Mouse (Mus musculus) olfactory bulb, adult 2 months (tissue): ENCODE measurements around the gene Mrpl49. TPM values are rescaled to one million over a fixed set of nuclear protein-coding genes. Genes with fewer than 3 reads are reported as not detected.

Experiments
- H3K27ac ChIP-seq: fragments of 200-500 bp; 2 replicates; pipeline ENCODE4 v1.5.1; 2012; ENCODE audit warnings: low read depth, low read length; ENCODE audit not compliant: insufficient read depth
- H3K4me1 ChIP-seq: fragments of 200-500 bp; 2 replicates; pipeline ENCODE4 v1.6.1; 2012; ENCODE audit warnings: low read length; ENCODE audit not compliant: control insufficient read depth, insufficient read depth
- H3K4me3 ChIP-seq: fragments of 200-500 bp; 2 replicates; pipeline ENCODE4 v1.5.1; 2012; ENCODE audit warnings: mild to moderate bottlenecking, low read depth, low read length, moderate library complexity; ENCODE audit not compliant: insufficient read depth
- CTCF ChIP-seq: fragments of 200-500 bp; IDR thresholded peaks from 2 replicates; pipeline ENCODE4 v1.5.1; 2012; ENCODE audit warnings: low read depth, mild to moderate bottlenecking, low read length, moderate library complexity; ENCODE audit not compliant: insufficient read depth
- POLR2A ChIP-seq: fragments of 200-500 bp; IDR thresholded peaks from 2 replicates; pipeline ENCODE4 v1.6.1; 2012; ENCODE audit warnings: mild to moderate bottlenecking, low read depth, low read length, moderate library complexity; ENCODE audit not compliant: insufficient read depth
- WGBS: fragments of 180-500 bp; shearing (Covaris S2); methylation state at CpG from one replicate; pipeline ENCODE4 v1.1.7; 2018; 5-methylcytosine and 5-hydroxymethylcytosine counted together
- polyA plus RNA-seq: library from polyadenylated mRNA; stranded (reverse); fragments of >200 nt; gene quantifications from 2 replicates; pipeline ENCODE4 v1.2.4, GENCODE M21; 2012; ENCODE audit warnings: low replicate concordance; ENCODE audit not compliant: missing spikeins, insufficient read depth, insufficient read length

Gene Mrpl49
- polyA plus RNA-seq, result not detected in 2 replicates

DNA sequence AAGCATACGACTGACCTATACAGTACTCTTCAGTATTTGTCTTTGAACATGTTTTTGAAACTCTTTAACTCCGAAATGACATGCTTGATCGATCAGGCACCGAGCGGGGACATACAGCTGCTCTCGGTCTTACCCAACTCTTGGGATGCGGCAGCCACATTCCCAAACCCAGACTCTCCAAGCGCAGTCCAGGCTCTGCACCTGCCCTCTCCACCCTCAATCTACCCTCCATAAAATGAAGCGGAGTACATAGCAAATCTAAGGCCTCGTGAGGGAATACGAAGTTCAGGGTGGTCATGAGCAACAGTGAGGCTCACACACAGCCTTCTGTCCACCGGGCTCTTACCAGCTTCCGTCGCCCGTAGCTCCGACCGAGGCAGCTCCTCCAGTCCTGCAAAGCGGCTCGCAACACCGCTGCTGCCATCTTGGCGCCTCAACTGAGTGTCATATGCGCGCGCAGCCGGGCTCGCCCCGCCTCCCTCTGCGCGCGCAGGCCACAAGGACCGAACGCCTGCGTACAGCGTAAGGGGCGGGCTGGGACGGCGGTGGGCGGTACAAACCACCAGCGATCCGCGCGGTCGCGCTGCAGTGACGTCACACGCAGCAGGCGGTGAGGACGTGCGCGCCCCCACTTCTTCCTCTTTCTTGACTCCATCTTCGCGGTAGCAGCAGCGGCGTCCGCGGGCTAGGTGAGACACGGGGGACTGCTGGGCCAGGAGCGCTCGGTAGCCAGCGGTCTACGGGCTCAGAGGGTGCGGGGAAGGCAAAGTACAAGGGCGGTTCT is at the start of gene Mrpl49, which contains the start of gene Fau:
Mrpl49 (minus strand) TSS at position 473 of the 784 bp plus-strand sequence.
Fau (plus strand) TSS at position 532 of the 784 bp plus-strand sequence.
- under 1% methylated on average over 63 of the region's 63 CpGs for WGBS
- peak within 1 kb of the TSS; percentile 67; the same call in 1 of the 2 replicates for H3K27ac ChIP-seq
- H3K4me3 ChIP-seq, result peak within 1 kb of the TSS; percentile 90
- TF ChIP-seq POLR2A (peak; percentile 93), CTCF (no peak)
- peaks cover 9% of the 10 kb centered on the region for H3K4me1 ChIP-seq

DNA sequence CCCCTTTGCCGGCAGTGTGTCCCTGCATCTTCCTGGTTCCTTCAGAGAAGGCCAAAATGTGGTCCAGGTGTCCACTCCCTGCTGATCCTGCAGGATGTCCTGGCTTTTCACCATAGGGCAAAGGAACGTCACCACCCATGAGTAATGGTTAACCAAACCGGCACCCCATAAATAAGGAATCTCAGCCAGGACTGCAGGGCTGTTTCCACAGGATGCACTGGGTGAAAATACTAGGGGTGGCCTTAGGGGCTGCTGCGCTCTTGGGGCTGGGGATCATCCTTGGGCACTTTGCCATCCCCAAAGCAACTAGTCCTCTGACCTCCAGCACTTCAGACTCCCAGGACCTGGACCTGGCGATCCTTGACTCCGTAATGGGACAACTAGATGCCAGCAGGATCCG is 48.0 kb upstream of the Mrpl49 start, which contains the start of gene Naaladl1:
Naaladl1 (plus strand) TSS at position 197 of the 400 bp plus-strand sequence.
- WGBS, result 93% methylated on average over 7 of the region's 7 CpGs

GRCm38 (mm10) chr19:6104476-6104875 is 46.9 kb upstream of the Mrpl49 start:
- no peaks in the 10 kb centered on the region for H3K4me1 ChIP-seq
- WGBS, result 85% methylated on average over 4 of the region's 4 CpGs
- H3K27ac ChIP-seq, result no peak overlapping the region
- no peak for TF ChIP-seq POLR2A
- no peak for TF ChIP-seq CTCF
- no peak overlapping the region for H3K4me3 ChIP-seq

More for the DNA sequence above, 48.0 kb upstream of the Mrpl49 start, which contains the start of gene Naaladl1:
- Histone ChIP-seq H3K4me3 (no peak within 1 kb of the TSS), H3K4me1 (no peaks in the 10 kb centered on the region), H3K27ac (no peak within 1 kb of the TSS)
- no peak for TF ChIP-seq CTCF

GRCm38 (mm10) chr19:6102169-6102853 is 44.7 kb upstream of the Mrpl49 start:
- TF ChIP-seq CTCF (no peak), POLR2A (no peak)

DNA sequence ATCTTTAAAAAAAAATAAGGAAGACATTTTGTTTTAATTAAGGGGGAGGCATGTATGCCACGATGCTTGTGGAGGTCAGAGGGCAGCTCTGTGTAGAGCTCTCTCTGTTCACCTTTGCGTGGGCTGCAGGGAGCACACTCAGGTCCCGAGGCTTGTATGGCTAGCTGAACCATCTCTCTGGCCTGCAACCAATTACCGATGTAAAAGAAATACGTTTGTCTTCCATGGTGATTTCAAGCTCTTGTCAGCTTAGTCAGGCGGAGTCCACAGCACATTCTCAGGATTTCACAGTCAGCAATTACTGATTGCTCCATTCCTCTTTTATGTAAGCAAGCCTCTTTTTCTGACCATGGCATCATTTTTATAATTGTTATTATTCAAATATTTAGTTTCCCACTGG is 43.6 kb upstream of the Mrpl49 start:
- H3K27ac ChIP-seq, result no peak overlapping the region
- TF ChIP-seq POLR2A (no peak), CTCF (no peak)
- no peak overlapping the region for H3K4me3 ChIP-seq
- no peaks in the 10 kb centered on the region for H3K4me1 ChIP-seq
- 74% methylated on average over 6 of the region's 6 CpGs for WGBS

More at GRCm38 (mm10) chr19:6102169-6102853, 44.7 kb upstream of the Mrpl49 start:
- no peaks in the 10 kb centered on the region for H3K4me1 ChIP-seq
- 84% methylated on average over 6 of the region's 6 CpGs for WGBS
- H3K4me3 ChIP-seq, result no peak overlapping the region
- no peak overlapping the region for H3K27ac ChIP-seq

- H3K27ac ChIP-seq, result no peak overlapping the region
- WGBS, result 92% methylated on average over 3 of the region's 3 CpGs
- H3K4me1 ChIP-seq, result no peaks in the 10 kb centered on the region
- no peak overlapping the region for H3K4me3 ChIP-seq
- TF ChIP-seq POLR2A (no peak), CTCF (no peak)
These were observed 40.3 kb upstream of the Mrpl49 start for GRCm38 (mm10) chr19:6097847-6098246.

DNA sequence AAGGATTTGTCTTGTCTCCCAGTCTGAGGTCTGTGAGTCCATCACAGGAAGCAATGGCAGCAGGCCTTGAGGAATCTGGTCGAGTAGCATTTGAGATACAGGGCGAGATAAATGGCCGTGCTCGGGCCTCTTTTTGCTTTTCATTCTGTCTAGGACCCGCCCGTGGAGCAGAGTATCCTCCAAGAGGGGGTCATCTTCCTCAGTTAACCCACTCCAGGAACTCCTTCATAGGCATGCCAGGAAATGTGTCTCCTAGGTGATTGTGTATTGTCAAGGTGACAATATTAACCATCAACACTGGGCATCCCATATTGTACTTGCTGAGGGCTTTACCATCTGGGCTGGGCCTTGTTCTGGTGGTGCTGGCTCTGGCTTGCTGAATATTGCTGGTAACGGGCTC is 36.5 kb upstream of the Mrpl49 start, which contains the start of gene AC131692.1:
AC131692.1 (plus strand) TSS at position 301 of the 400 bp plus-strand sequence.
- no peak within 1 kb of the TSS for H3K27ac ChIP-seq
- no peak for TF ChIP-seq POLR2A
- TF ChIP-seq CTCF, result no peak
- no peaks in the 10 kb centered on the region for H3K4me1 ChIP-seq
- 89% methylated on average over 7 of the region's 7 CpGs for WGBS
- H3K4me3 ChIP-seq, result no peak within 1 kb of the TSS

- WGBS, result 94% methylated on average over 13 of the region's 13 CpGs
- H3K27ac ChIP-seq, result no peak overlapping the region
- H3K4me1 ChIP-seq, result peaks cover 8% of the 10 kb centered on the region
- TF ChIP-seq CTCF (no peak), POLR2A (no peak)
- H3K4me3 ChIP-seq, result no peak overlapping the region
These were observed 31.3 kb upstream of the Mrpl49 start for GRCm38 (mm10) chr19:6088841-6089240.
